Mouse (Mus musculus) heart, embryonic 15.5 days (tissue): ENCODE data around the gene Prtn3. TPM values are rescaled to one million over a fixed set of nuclear protein-coding genes. Genes with fewer than 3 reads are reported as not detected.
"Not testable (repeated sequence)": the region's sequence is repeated elsewhere in the genome, so short reads cannot be mapped to it uniquely, and the experiment has no call there.

Experiments used
- ATAC-seq: fragments of 200-750 bp; cut with Nextera tagmentation; replicated peaks from 2 replicates; pipeline ENCODE4 v1.8.0; 2017; ENCODE audit warnings: low read depth, moderate TSS enrichment; ENCODE audit not compliant: insufficient number of reproducible peaks, insufficient read depth, low FRiP score
- H3K27ac ChIP-seq: fragments of 300-500 bp; sonication (generic); 2 replicates; pipeline ENCODE4 v1.5.1; 2015; ENCODE audit warnings: mild to moderate bottlenecking, inconsistent platforms
- H3K27me3 ChIP-seq: fragments of 300-500 bp; sonication (generic); 2 replicates; pipeline ENCODE4 v1.6.1; 2015; ENCODE audit warnings: inconsistent platforms
- H3K36me3 ChIP-seq: fragments of 300-500 bp; sonication (generic); 2 replicates; pipeline ENCODE4 v1.6.1; 2015; ENCODE audit warnings: mild to moderate bottlenecking, inconsistent platforms
- H3K4me1 ChIP-seq: fragments of 300-500 bp; sonication (generic); replicated peaks from 2 replicates; pipeline ENCODE4 v1.6.1; 2015; ENCODE audit warnings: inconsistent platforms
- H3K4me2 ChIP-seq: fragments of 300-500 bp; sonication (generic); 2 replicates; pipeline ENCODE4 v1.6.1; 2015; ENCODE audit warnings: inconsistent platforms, mild to moderate bottlenecking, moderate library complexity
- H3K4me3 ChIP-seq: fragments of 300-500 bp; sonication (generic); 2 replicates; pipeline ENCODE4 v1.5.1; 2015; ENCODE audit warnings: mild to moderate bottlenecking, inconsistent platforms
- H3K9ac ChIP-seq: fragments of 300-500 bp; sonication (generic); 2 replicates; pipeline ENCODE4 v1.6.1; 2015; ENCODE audit warnings: mild to moderate bottlenecking, inconsistent platforms
- H3K9me3 ChIP-seq: fragments of 300-500 bp; sonication (generic); replicated peaks from 2 replicates; pipeline ENCODE4 v1.6.1; 2016; ENCODE audit warnings: inconsistent platforms
- WGBS: fragments of 180-500 bp; shearing (Covaris S2); methylation state at CpG from one replicate; pipeline ENCODE4 v1.1.7; 2015; ENCODE audit warnings: mixed read lengths; 5-methylcytosine and 5-hydroxymethylcytosine counted together
- polyA plus RNA-seq: library from polyadenylated mRNA; unstranded; fragments of >200 nt; fragmentation: Nextera tagmentation; extraction: Ambion mirVana; gene quantifications from 2 replicates; pipeline ENCODE4 v1.2.1, GENCODE M21; 2015

The Prtn3 gene
- polyA plus RNA-seq, 1 experiment from 2014 or later, result 1.1 TPM

GRCm38 (mm10) chr10:79880721-79881120, 6.4 kb downstream of the Prtn3 start:
- ATAC-seq, result no peak
- WGBS, result 20% methylated on average over 9 of the region's 9 CpGs
- Histone ChIP-seq H3K9ac (no peak overlapping the region), H3K27ac (no peak overlapping the region), H3K36me3 (no peaks in the 10 kb centered on the region), H3K9me3 (no peaks in the 10 kb centered on the region), H3K4me3 (no peak overlapping the region), H3K4me1 (peaks cover 35% of the 10 kb centered on the region), H3K4me2 (no peak overlapping the region), H3K27me3 (peaks cover 12% of the 10 kb centered on the region)

GRCm38 (mm10) chr10:79881981-79882380, 7.7 kb downstream of the Prtn3 start:
- Histone ChIP-seq H3K4me2 (peak overlapping the region; percentile 54), H3K9ac (peak overlapping the region; percentile 7; the same call in 1 of the 2 replicates), H3K27me3 (peaks cover 12% of the 10 kb centered on the region), H3K4me1 (peaks cover 35% of the 10 kb centered on the region), H3K4me3 (peak overlapping the region; percentile 18), H3K9me3 (no peaks in the 10 kb centered on the region), H3K27ac (no peak overlapping the region), H3K36me3 (no peaks in the 10 kb centered on the region)
- WGBS, result 5% methylated on average over 22 of the region's 22 CpGs
- no peak for ATAC-seq

- Histone ChIP-seq H3K9me3 (no peaks in the 10 kb centered on the region), H3K9ac (no peak overlapping the region), H3K27ac (no peak overlapping the region), H3K4me2 (peak overlapping the region; percentile 5), H3K4me1 (peaks cover 35% of the 10 kb centered on the region), H3K27me3 (peaks cover 14% of the 10 kb centered on the region), H3K36me3 (no peaks in the 10 kb centered on the region), H3K4me3 (no peak overlapping the region)
- 18% methylated on average over 22 of the region's 22 CpGs for WGBS
- no peak for ATAC-seq
Observed at GRCm38 (mm10) chr10:79883297-79884084, 9.2 kb downstream of the Prtn3 start.

- WGBS, result 38% methylated on average over 4 of the region's 4 CpGs
- H3K4me1 ChIP-seq, result peaks cover 33% of the 10 kb centered on the region
- H3K9me3 ChIP-seq, result no peaks in the 10 kb centered on the region
- H3K27ac ChIP-seq, result no peak overlapping the region
- peaks cover 14% of the 10 kb centered on the region for H3K27me3 ChIP-seq
- H3K9ac ChIP-seq, result no peak overlapping the region
- no peak; the same call in 1 of the 2 replicates for ATAC-seq
- no peak overlapping the region for H3K4me3 ChIP-seq
- no peaks in the 10 kb centered on the region for H3K36me3 ChIP-seq
- no peak overlapping the region for H3K4me2 ChIP-seq
Observed at GRCm38 (mm10) chr10:79884446-79884845, 10.2 kb downstream of the Prtn3 start.

- peaks cover 14% of the 10 kb centered on the region for H3K27me3 ChIP-seq
- not testable (repeated sequence) for H3K4me2 ChIP-seq, H3K4me3 ChIP-seq, H3K36me3 ChIP-seq, H3K9me3 ChIP-seq, H3K27ac ChIP-seq, ATAC-seq, H3K9ac ChIP-seq
- H3K4me1 ChIP-seq, result peaks cover 30% of the 10 kb centered on the region
- WGBS, result 64% methylated on average over 3 of the region's 3 CpGs
Observed at GRCm38 (mm10) chr10:79884938-79885337, 10.7 kb downstream of the Prtn3 start.

GRCm38 (mm10) chr10:79886054-79886453, 11.8 kb downstream of the Prtn3 start, which contains the start of gene Elane:
Gene Elane, plus strand, starts transcription at chr10:79886247.
- peaks cover 30% of the 10 kb centered on the region for H3K4me1 ChIP-seq
- 78% methylated on average over 6 of the region's 6 CpGs for WGBS
- no peak within 1 kb of the TSS for H3K27ac ChIP-seq
- no peak within 1 kb of the TSS for H3K4me2 ChIP-seq
- no peak within 1 kb of the TSS for H3K4me3 ChIP-seq
- H3K9ac ChIP-seq, result no peak within 1 kb of the TSS
- no peaks in the 10 kb centered on the region for H3K36me3 ChIP-seq
- ATAC-seq, result no peak
- H3K27me3 ChIP-seq, result peaks cover 7% of the 10 kb centered on the region
- no peaks in the 10 kb centered on the region for H3K9me3 ChIP-seq

GRCm38 (mm10) chr10:79886611-79887010, 12.3 kb downstream of the Prtn3 start:
- no peak for ATAC-seq
- no peak overlapping the region for H3K27ac ChIP-seq
- H3K4me3 ChIP-seq, result no peak overlapping the region
- H3K9me3 ChIP-seq, result no peaks in the 10 kb centered on the region
- H3K27me3 ChIP-seq, result peaks cover 9% of the 10 kb centered on the region; the same call in 1 of the 2 replicates
- H3K4me2 ChIP-seq, result no peak overlapping the region
- 78% methylated on average over 8 of the region's 8 CpGs for WGBS
- H3K9ac ChIP-seq, result no peak overlapping the region
- H3K4me1 ChIP-seq, result peaks cover 27% of the 10 kb centered on the region
- H3K36me3 ChIP-seq, result no peaks in the 10 kb centered on the region

GRCm38 (mm10) chr10:79889386-79889785, 15.1 kb downstream of the Prtn3 start:
- no peak for ATAC-seq
- H3K36me3 ChIP-seq, result no peaks in the 10 kb centered on the region
- no peak overlapping the region for H3K4me3 ChIP-seq
- peaks cover 6% of the 10 kb centered on the region; the same call in 1 of the 2 replicates for H3K27me3 ChIP-seq
- H3K9me3 ChIP-seq, result no peaks in the 10 kb centered on the region
- WGBS, result 74% methylated on average over 2 of the region's 2 CpGs
- H3K4me2 ChIP-seq, result no peak overlapping the region
- H3K9ac ChIP-seq, result no peak overlapping the region
- no peak overlapping the region for H3K27ac ChIP-seq
- H3K4me1 ChIP-seq, result peaks cover 4% of the 10 kb centered on the region

- no peak within 1 kb of the TSS for H3K4me3 ChIP-seq
- peaks cover 6% of the 10 kb centered on the region; the same call in 1 of the 2 replicates for H3K27me3 ChIP-seq
- no peak for ATAC-seq
- no peak within 1 kb of the TSS for H3K27ac ChIP-seq
- no peaks in the 10 kb centered on the region for H3K9me3 ChIP-seq
- no peak within 1 kb of the TSS for H3K9ac ChIP-seq
- no peak within 1 kb of the TSS for H3K4me2 ChIP-seq
- H3K36me3 ChIP-seq, result peaks cover 8% of the 10 kb centered on the region; the same call in 1 of the 2 replicates
- WGBS, result 33% methylated on average over 5 of the region's 5 CpGs
- 0 out of 2 replicates have a peak, but pooled peaks cover 2% of the 10 kb centered on the region for H3K4me1 ChIP-seq
Observed at GRCm38 (mm10) chr10:79890670-79891069, 16.4 kb downstream of the Prtn3 start, which contains the start of gene Cfd. Gene Cfd, plus strand, starts transcription at chr10:79890853.

- 42% methylated on average over 22 of the region's 22 CpGs for WGBS
- not testable (repeated sequence) for H3K4me3 ChIP-seq, H3K27ac ChIP-seq, H3K4me2 ChIP-seq, H3K9ac ChIP-seq, H3K4me1 ChIP-seq, H3K27me3 ChIP-seq, H3K9me3 ChIP-seq
- H3K36me3 ChIP-seq, result peaks cover 24% of the 10 kb centered on the region
- ATAC-seq, result peak; percentile 59; the same call in 1 of the 2 replicates
Observed at GRCm38 (mm10) chr10:79892451-79893118, 18.3 kb downstream of the Prtn3 start.

- H3K9ac ChIP-seq, result no peak overlapping the region
- ATAC-seq, result no peak
- H3K27me3 ChIP-seq, result peaks cover 1% of the 10 kb centered on the region; the same call in 1 of the 2 replicates
- peaks cover 44% of the 10 kb centered on the region for H3K36me3 ChIP-seq
- no peak overlapping the region for H3K27ac ChIP-seq
- no peaks in the 10 kb centered on the region for H3K9me3 ChIP-seq
- H3K4me2 ChIP-seq, result no peak overlapping the region
- no peak overlapping the region for H3K4me3 ChIP-seq
- WGBS, result 90% methylated on average over 16 of the region's 16 CpGs
- H3K4me1 ChIP-seq, result 0 out of 2 replicates have a peak, but pooled peaks cover 2% of the 10 kb centered on the region
Observed at GRCm38 (mm10) chr10:79896306-79896705, 22.0 kb downstream of the Prtn3 start.
